Mouse (Mus musculus): Measurements from ENCODE around the gene Gprc5c. TPM values are rescaled to one million over a fixed set of nuclear protein-coding genes. Genes with fewer than 3 reads are reported as not detected.

Gprc5c gene
- 10.7 and 12.3 TPM in 2 replicates for polyA plus RNA-seq (2012; rRNA removed)

DNA sequence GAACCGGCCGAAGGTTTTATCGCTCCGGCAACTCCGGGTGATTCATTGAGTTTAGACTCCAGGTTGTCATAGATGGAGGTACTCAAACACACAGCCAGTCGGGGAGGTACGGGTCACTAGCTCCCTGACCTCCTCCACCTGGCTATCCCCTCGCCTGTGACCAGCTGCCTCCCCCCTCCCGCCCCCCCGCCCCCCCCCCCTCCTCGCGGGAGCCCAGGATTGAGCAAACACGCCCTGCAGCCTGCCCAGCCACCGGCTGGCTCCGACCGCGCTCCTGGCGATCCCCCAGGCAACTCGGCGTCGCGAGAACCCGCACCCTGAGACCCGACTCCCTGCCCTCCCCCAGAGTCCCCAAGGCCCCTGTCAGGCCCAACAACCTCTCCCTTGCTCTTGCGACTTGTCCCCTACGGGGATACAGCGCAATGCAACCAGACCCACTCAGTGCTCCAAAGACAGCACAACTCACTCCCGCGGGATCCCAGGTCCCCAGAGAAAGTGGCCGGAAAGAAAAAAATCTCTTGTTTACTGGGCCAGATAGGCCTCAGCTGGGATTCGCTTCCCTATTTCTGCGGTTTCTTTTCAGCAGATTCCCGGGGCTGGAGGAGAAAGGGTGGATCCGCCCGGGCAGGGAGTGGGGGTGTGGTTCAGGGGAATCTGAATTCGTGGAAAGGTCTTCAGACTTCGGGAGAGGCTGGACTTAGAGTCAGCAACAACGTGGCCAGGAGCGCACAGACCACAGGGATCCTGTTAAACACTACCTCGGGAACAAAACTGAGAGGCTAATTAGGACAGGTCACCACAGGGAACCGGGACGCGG, at the start of gene Gprc5c:
Gene Gprc5c (plus strand): TSS at position 701 of the 817 bp plus-strand sequence.

DNA sequence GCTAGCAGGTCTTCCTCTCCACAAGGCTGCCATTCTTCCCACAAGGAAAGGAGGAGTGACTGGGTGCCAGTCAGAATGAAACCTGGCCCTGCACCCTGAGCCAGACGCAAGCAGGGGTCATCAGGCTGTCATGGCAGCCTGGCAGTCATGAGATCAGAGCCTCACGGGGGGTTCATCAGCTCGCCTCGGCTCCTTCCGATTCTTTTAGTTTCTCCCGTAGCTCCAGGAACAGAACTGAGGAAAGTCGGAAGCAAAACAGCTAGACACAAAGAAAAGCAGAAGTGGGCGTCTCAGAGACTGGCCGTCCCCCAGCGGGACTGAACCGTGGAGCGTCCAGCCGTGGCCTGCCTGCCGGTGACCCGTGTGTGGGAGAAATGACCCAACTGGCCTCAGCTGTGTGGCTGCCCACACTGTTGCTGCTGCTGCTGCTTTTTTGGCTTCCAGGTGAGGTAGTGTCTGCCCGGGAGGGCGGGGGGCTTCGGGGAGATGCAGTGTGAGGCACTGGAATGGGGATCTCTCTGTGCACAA, 39.1 kb downstream of the Gprc5c start, which contains the start of gene Cd300a:
Gene Cd300a (plus strand): TSS at position 51 of the 528 bp plus-strand sequence.

Other genes with a start within 250 kb of the Gprc5c start
- gene Rpl38, start 182.6 kb upstream of the Gprc5c start, polyA plus RNA-seq (2012; rRNA removed): 1,489 and 1,642 TPM in 2 replicates
- gene Ttyh2, start 175.7 kb upstream of the Gprc5c start, polyA plus RNA-seq (2012; rRNA removed): 6.7 and 7.3 TPM in 2 replicates
- 6.2 and 8.1 TPM in 2 replicates for gene Dnaic2, start 123.7 kb upstream of the Gprc5c start, polyA plus RNA-seq (2012; rRNA removed)
- gene Kif19a, start 85.8 kb upstream of the Gprc5c start, polyA plus RNA-seq (2012; rRNA removed): 0.16 and 0.17 TPM in 2 replicates
- 0.06 and 0.14 TPM in 2 replicates for gene Btbd17, start 55.2 kb upstream of the Gprc5c start, polyA plus RNA-seq (2012; rRNA removed)
- not detected in 2 replicates for gene Gpr142, start 52.2 kb upstream of the Gprc5c start, polyA plus RNA-seq (2012; rRNA removed)
- 3.2 and 3.8 TPM in 2 replicates for gene Cd300a, start 38.9 kb downstream of the Gprc5c start, polyA plus RNA-seq (2012; rRNA removed)
- gene Cd300lb, start 83.2 kb downstream of the Gprc5c start, polyA plus RNA-seq (2012; rRNA removed): 2.8 and 3.0 TPM in 2 replicates
- gene Cd300c, start 118.0 kb downstream of the Gprc5c start, polyA plus RNA-seq (2012; rRNA removed): 0.32 and 0.46 TPM in 2 replicates
- 2.3 and 3.2 TPM in 2 replicates for gene Cd300ld, start 138.8 kb downstream of the Gprc5c start, polyA plus RNA-seq (2012; rRNA removed)
- 14.0 and 14.4 TPM in 2 replicates for gene Cd300c2, start 150.7 kb downstream of the Gprc5c start, polyA plus RNA-seq (2012; rRNA removed)
- gene Cd300ld2, start 165.0 kb downstream of the Gprc5c start, polyA plus RNA-seq (2012; rRNA removed): 0.10 TPM in 1 of 2 replicates, not detected in the other
- 0.19 and 0.23 TPM in 2 replicates for gene Cd300ld4, start 175.9 kb downstream of the Gprc5c start, polyA plus RNA-seq (2012; rRNA removed)
- 0.29 and 0.49 TPM in 2 replicates for gene Cd300ld5, start 186.6 kb downstream of the Gprc5c start, polyA plus RNA-seq (2012; rRNA removed)
- 1.1 and 1.3 TPM in 2 replicates for gene Cd300ld3, start 197.3 kb downstream of the Gprc5c start, polyA plus RNA-seq (2012; rRNA removed)
- 1.1 and 1.2 TPM in 2 replicates for gene Cd300e, start 211.0 kb downstream of the Gprc5c start, polyA plus RNA-seq (2012; rRNA removed)
- 2.2 and 2.3 TPM in 2 replicates for gene Rab37, start 240.3 kb downstream of the Gprc5c start, polyA plus RNA-seq (2012; rRNA removed)